Mouse (Mus musculus) MEL (cell line): Measurements from ENCODE around the gene Polr3gl. TPM values are rescaled to one million over a fixed set of nuclear protein-coding genes. Genes with fewer than 3 reads are reported as not detected.

Experiments used
- DNase-seq: peaks from one replicate; pipeline ENCODE4 v3.0.0; 2011; ENCODE audit warnings: low read depth, low spot score
- H3K27ac ChIP-seq: 2 replicates; pipeline ENCODE4 v1.5.1; 2012; ENCODE audit warnings: low read depth, mild to moderate bottlenecking, control low read depth, low read length, moderate library complexity; ENCODE audit not compliant: control insufficient read depth
- H3K27me3 ChIP-seq, 2 experiments: fragments of 150-350 bp in 1 of 2; sonication (generic) in 1 of 2; 2 replicates each; pipeline ENCODE4 v1.6.1; 2012; ENCODE audit warnings: low read length in 2 of 2, mild to moderate bottlenecking in 2 of 2, improper control_type of control experiment in 1 of 2, moderate library complexity in 1 of 2; ENCODE audit not compliant: insufficient read depth in 2 of 2, control insufficient read depth in 1 of 2
- H3K36me3 ChIP-seq, 2 experiments: 2 replicates each; pipeline ENCODE4 v1.6.1; 2012 to 2014; ENCODE audit warnings: low read length in 2 of 2, improper control_type of control experiment in 1 of 2, inconsistent platforms in 1 of 2, mild to moderate bottlenecking in 1 of 2; ENCODE audit not compliant: insufficient read depth in 2 of 2, control insufficient read depth in 1 of 2
- H3K4me1 ChIP-seq, 2 experiments: fragments of 150-350 bp in 1 of 2; sonication (generic) in 1 of 2; 2 replicates each; pipeline ENCODE4 v1.6.1; 2012; ENCODE audit warnings: low read length in 2 of 2, improper control_type of control experiment in 1 of 2, mild to moderate bottlenecking in 1 of 2; ENCODE audit not compliant: insufficient read depth in 2 of 2, control insufficient read depth in 1 of 2
- H3K4me3 ChIP-seq, 2 experiments: fragments of 150-350 bp in 1 of 2; sonication (generic) in 1 of 2; 2 replicates each; pipeline ENCODE4 v1.5.1; 2012; ENCODE audit warnings: low read depth in 2 of 2, low read length in 2 of 2, mild to moderate bottlenecking in 2 of 2, moderate library complexity in 2 of 2, control low read depth in 1 of 2, improper control_type of control experiment in 1 of 2; ENCODE audit not compliant: control insufficient read depth in 1 of 2, insufficient read depth in 1 of 2
- H3K79me2 ChIP-seq: 2 replicates; pipeline ENCODE4 v1.6.1; 2012; ENCODE audit warnings: mild to moderate bottlenecking, low read length, moderate library complexity; ENCODE audit not compliant: control insufficient read depth, poor library complexity, insufficient read depth
- H3K9ac ChIP-seq: 2 replicates; pipeline ENCODE4 v1.6.1; 2012; ENCODE audit warnings: low read depth, mild to moderate bottlenecking, control low read depth, low read length, moderate library complexity; ENCODE audit not compliant: control insufficient read depth, poor library complexity, severe bottlenecking
- H3K9me3 ChIP-seq: fragments of 150-350 bp; sonication (generic); replicated peaks from 2 replicates; pipeline ENCODE4 v1.6.1; 2012; ENCODE audit warnings: mild to moderate bottlenecking, low read length, improper control_type of control experiment, moderate library complexity; ENCODE audit not compliant: insufficient read depth
- BHLHE40 ChIP-seq: IDR thresholded peaks from 2 replicates; pipeline ENCODE4 v1.6.1; 2012; ENCODE audit warnings: low read depth, mild to moderate bottlenecking, inconsistent platforms, low read length, improper control_type of control experiment, borderline replicate concordance
- CHD1 ChIP-seq: IDR thresholded peaks from 2 replicates; pipeline ENCODE4 v1.6.1; 2012; ENCODE audit warnings: low read depth, mild to moderate bottlenecking, inconsistent platforms, low read length, improper control_type of control experiment
- CHD2 ChIP-seq: IDR thresholded peaks from 2 replicates; pipeline ENCODE4 v1.6.1; 2011; ENCODE audit warnings: low read length, improper control_type of control experiment
- CTCF ChIP-seq, 3 experiments: IDR thresholded peaks in 2 of 3; conservative IDR thresholded peaks in 1 of 3; 2 replicates each; pipeline ENCODE4 v1.5.1; 2011 to 2012; ENCODE audit warnings: low read length in 3 of 3, low read depth in 2 of 3, mild to moderate bottlenecking in 2 of 3, improper control_type of control experiment in 1 of 3, inconsistent platforms in 1 of 3, mixed read lengths in 1 of 3, moderate library complexity in 1 of 3; ENCODE audit not compliant: control insufficient read depth in 1 of 3, insufficient read depth in 1 of 3, poor library complexity in 1 of 3, severe bottlenecking in 1 of 3
- E2F4 ChIP-seq: IDR thresholded peaks from 2 replicates; pipeline ENCODE4 v1.6.1; 2011; ENCODE audit warnings: low read depth, low read length, improper control_type of control experiment, borderline replicate concordance
- ETS1 ChIP-seq: IDR thresholded peaks from 2 replicates; pipeline ENCODE4 v1.6.1; 2012; ENCODE audit warnings: low read depth, mild to moderate bottlenecking, inconsistent platforms, low read length, improper control_type of control experiment, moderate library complexity
- GABPA ChIP-seq: IDR thresholded peaks from 2 replicates; pipeline ENCODE4 v1.6.1; 2012; ENCODE audit warnings: low read depth, mild to moderate bottlenecking, inconsistent platforms, low read length, improper control_type of control experiment, moderate library complexity
- GATA1 ChIP-seq: IDR thresholded peaks from 2 replicates; pipeline ENCODE4 v1.6.1; 2011; ENCODE audit warnings: low read depth, low read length, improper control_type of control experiment
- HCFC1 ChIP-seq: IDR thresholded peaks from 2 replicates; pipeline ENCODE4 v1.6.1; 2012; ENCODE audit warnings: low read depth, mild to moderate bottlenecking, inconsistent platforms, low read length, improper control_type of control experiment, moderate library complexity
- JUND ChIP-seq: IDR thresholded peaks from 2 replicates; pipeline ENCODE4 v1.6.1; 2011; ENCODE audit warnings: low read depth, mild to moderate bottlenecking, improper control_type of control experiment, low read length
- KAT2A ChIP-seq: conservative IDR thresholded peaks from 2 replicates; pipeline ENCODE4 v1.6.1; 2012; ENCODE audit warnings: low read depth, low read length, improper control_type of control experiment, inconsistent platforms
- MAFK ChIP-seq: IDR thresholded peaks from 2 replicates; pipeline ENCODE4 v1.6.1; 2011; ENCODE audit warnings: low read depth, mild to moderate bottlenecking, low read length, improper control_type of control experiment, borderline replicate concordance
- MAX ChIP-seq: IDR thresholded peaks from 2 replicates; pipeline ENCODE4 v1.6.1; 2011; ENCODE audit warnings: low read length, improper control_type of control experiment
- MAZ ChIP-seq: IDR thresholded peaks from 2 replicates; pipeline ENCODE4 v1.6.1; 2012; ENCODE audit warnings: low read depth, mild to moderate bottlenecking, inconsistent platforms, low read length, improper control_type of control experiment
- MEF2A ChIP-seq: IDR thresholded peaks from 2 replicates; pipeline ENCODE4 v1.6.1; 2014; ENCODE audit warnings: low read depth, mild to moderate bottlenecking, inconsistent platforms, low read length, improper control_type of control experiment; ENCODE audit not compliant: poor library complexity, insufficient replicate concordance, severe bottlenecking; ENCODE audit errors: extremely low read depth
- MXI1 ChIP-seq: IDR thresholded peaks from 2 replicates; pipeline ENCODE4 v1.6.1; 2011; ENCODE audit warnings: mild to moderate bottlenecking, low read depth, low read length, improper control_type of control experiment
- MYB ChIP-seq: IDR thresholded peaks from 2 replicates; pipeline ENCODE4 v1.6.1; 2011; ENCODE audit warnings: mild to moderate bottlenecking, low read depth, low read length, improper control_type of control experiment
- MYC ChIP-seq: IDR thresholded peaks from 2 replicates; pipeline ENCODE4 v1.6.1; 2011; ENCODE audit warnings: low read depth, mild to moderate bottlenecking, low read length, improper control_type of control experiment, moderate library complexity
- NELFE ChIP-seq: IDR thresholded peaks from 2 replicates; pipeline ENCODE4 v1.6.1; 2011; ENCODE audit warnings: low read depth, low read length, improper control_type of control experiment
- NRF1 ChIP-seq: IDR thresholded peaks from 2 replicates; pipeline ENCODE4 v1.6.1; 2014; ENCODE audit warnings: low read depth, mild to moderate bottlenecking, inconsistent platforms, low read length, improper control_type of control experiment, moderate library complexity; ENCODE audit not compliant: poor library complexity, insufficient read depth, severe bottlenecking
- POLR2A ChIP-seq, 2 experiments: IDR thresholded peaks; 2 replicates each; pipeline ENCODE4 v1.6.1; 2011 to 2012; ENCODE audit warnings: low read length in 2 of 2, mild to moderate bottlenecking in 2 of 2, control low read depth in 1 of 2, improper control_type of control experiment in 1 of 2, low read depth in 1 of 2, moderate library complexity in 1 of 2; ENCODE audit not compliant: control insufficient read depth in 1 of 2, insufficient read depth in 1 of 2, poor library complexity in 1 of 2
- RAD21 ChIP-seq: IDR thresholded peaks from 2 replicates; pipeline ENCODE4 v1.6.1; 2011; ENCODE audit warnings: mild to moderate bottlenecking, low read depth, low read length, improper control_type of control experiment
- RCOR1 ChIP-seq: IDR thresholded peaks from 2 replicates; pipeline ENCODE4 v1.6.1; 2012; ENCODE audit warnings: low read depth, mild to moderate bottlenecking, inconsistent platforms, low read length, improper control_type of control experiment
- SIN3A ChIP-seq: IDR thresholded peaks from 2 replicates; pipeline ENCODE4 v1.6.1; 2012; ENCODE audit warnings: low read length, improper control_type of control experiment, inconsistent platforms
- TAL1 ChIP-seq: IDR thresholded peaks from 2 replicates; pipeline ENCODE4 v1.6.1; 2012; ENCODE audit warnings: mild to moderate bottlenecking, inconsistent platforms, low read length, moderate library complexity, mixed read lengths
- TBP ChIP-seq: IDR thresholded peaks from 2 replicates; pipeline ENCODE4 v1.8.0; 2011; ENCODE audit warnings: low read depth, low read length, improper control_type of control experiment
- TCF12 ChIP-seq: IDR thresholded peaks from 2 replicates; pipeline ENCODE4 v1.6.1; 2014; ENCODE audit warnings: low read depth, mild to moderate bottlenecking, inconsistent platforms, low read length, improper control_type of control experiment, moderate library complexity
- UBTF ChIP-seq: IDR thresholded peaks from 2 replicates; pipeline ENCODE4 v1.6.1; 2012; ENCODE audit warnings: low read depth, mild to moderate bottlenecking, inconsistent platforms, low read length, improper control_type of control experiment, moderate library complexity, borderline replicate concordance; ENCODE audit not compliant: insufficient read depth
- USF2 ChIP-seq, 2 experiments: IDR thresholded peaks; 2 replicates each; pipeline ENCODE4 v1.6.1; 2011 to 2012; ENCODE audit warnings: improper control_type of control experiment in 2 of 2, low read length in 2 of 2, borderline replicate concordance in 1 of 2, inconsistent platforms in 1 of 2, low read depth in 1 of 2, mild to moderate bottlenecking in 1 of 2; ENCODE audit not compliant: insufficient read depth in 1 of 2
- ZC3H11A ChIP-seq: IDR thresholded peaks from 2 replicates; pipeline ENCODE4 v1.6.1; 2012; ENCODE audit warnings: low read depth, mild to moderate bottlenecking, inconsistent platforms, low read length, improper control_type of control experiment
- ZNF384 ChIP-seq: IDR thresholded peaks from 2 replicates; pipeline ENCODE4 v1.6.1; 2012; ENCODE audit warnings: low read depth, mild to moderate bottlenecking, inconsistent platforms, low read length, improper control_type of control experiment
- polyA plus RNA-seq, 2 experiments: library from polyadenylated mRNA; stranded (reverse) in 1 of 2; unstranded in 1 of 2; fragments of >175 nt in 1 of 2; fragments of >200 nt in 1 of 2; gene quantifications; 2 replicates each; pipeline versions ENCODE4 v1.2.1 to v1.2.4; 2012; ENCODE audit warnings: low replicate concordance in 2 of 2, low read depth in 1 of 2; ENCODE audit not compliant: insufficient read length in 2 of 2, insufficient read depth in 1 of 2, missing spikeins in 1 of 2
- total RNA-seq: library from RNA; depleted of rRNA; stranded (reverse); fragments of 300-350 nt; gene quantifications from 2 replicates; pipeline ENCODE4 v1.2.3, GENCODE M21; 2012

Polr3gl gene
- total and polyA plus RNA-seq, 3 experiments: 31.1 to 39.8 TPM; not detected in 1

GRCm38 (mm10) chr3:96635906-96636305 lies 41.9 kb upstream of the Polr3gl start (continued):
- TF ChIP-seq KAT2A (no peak), MYC (no peak), TAL1 (no peak), CTCF (IDR thresholded peaks at IDR 0.05 in 2 of 3, conservative IDR thresholded peaks at IDR 0.05 in 1 of 3; ENCODE audit: control insufficient read depth in 1 of 3, insufficient read depth in 1 of 3, low read depth in 2 of 3, low read length in 3 of 3, poor library complexity in 1 of 3, severe bottlenecking in 1 of 3) (no peak), TBP (no peak), NRF1 (no peak), GABPA (no peak)

DNA sequence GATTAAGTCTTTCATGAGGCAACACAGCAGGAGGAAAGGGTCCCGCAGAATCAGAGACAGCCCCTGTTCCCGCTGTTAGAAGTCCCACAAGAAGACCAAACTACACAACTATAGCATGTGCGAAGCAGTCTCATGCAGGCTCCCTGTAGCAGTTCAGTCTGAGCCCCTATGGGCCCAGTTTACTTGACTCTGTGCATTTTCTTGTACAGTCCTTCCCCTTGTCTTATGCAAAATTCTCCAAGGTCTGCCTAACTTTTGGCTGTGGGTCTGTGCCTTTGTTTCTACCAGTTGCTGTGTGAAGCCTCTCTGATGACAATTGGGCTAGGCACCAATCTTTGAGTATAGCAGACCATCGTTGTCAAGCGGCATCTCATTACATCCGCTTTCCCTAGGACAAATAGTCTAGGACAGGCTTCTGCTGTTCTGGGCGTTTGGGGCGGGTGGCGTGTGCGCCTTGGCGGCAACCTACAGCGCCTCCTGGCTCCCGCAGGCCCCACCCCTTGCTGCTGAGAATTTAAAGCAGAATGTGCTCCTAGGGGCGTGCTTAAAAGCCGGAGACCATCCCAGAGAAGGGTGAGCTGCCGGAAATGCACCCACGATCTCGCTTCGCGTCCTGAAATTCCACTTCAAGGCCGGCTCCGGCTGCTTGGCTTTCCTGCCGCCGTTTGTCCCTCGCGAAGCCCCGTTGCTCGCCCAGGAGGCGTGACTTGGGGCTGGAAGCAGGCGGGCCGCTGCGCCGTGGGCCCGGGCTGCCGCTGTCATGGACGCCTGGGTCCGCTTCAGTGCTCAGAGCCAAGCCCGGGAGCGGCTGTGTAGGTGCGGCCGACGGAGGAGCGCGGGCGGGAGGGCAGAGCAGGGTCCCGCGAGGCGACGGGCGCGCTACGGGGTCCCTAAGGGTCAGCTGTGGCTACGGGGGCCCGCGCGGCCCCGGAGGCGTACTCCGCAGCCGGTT lies 41.2 kb upstream of the Polr3gl start, which contains the start of the genes Pex11b and Gm42957:
Pex11b (plus strand) TSS at position 449 of the 952 bp plus-strand sequence.
Gm42957 (plus strand) TSS at position 547 of the 952 bp plus-strand sequence.
- H3K4me1 ChIP-seq: peaks cover 7 to 23% of the 10 kb centered on the region in 2 experiments
- H3K79me2 ChIP-seq: peaks cover 24% of the 10 kb centered on the region
- peaks cover 18 to 36% of the 10 kb centered on the region in 2 experiments for H3K36me3 ChIP-seq
- no peaks in the 10 kb centered on the region for H3K9me3 ChIP-seq
- DNase-seq: peak; percentile 99
- peak within 1 kb of the TSS; percentile 80 for H3K27ac ChIP-seq
- peak within 1 kb of the TSS; percentile 87 for H3K9ac ChIP-seq
- no peaks in the 10 kb centered on the region for H3K27me3 ChIP-seq
- H3K4me3 ChIP-seq: peak within 1 kb of the TSS; percentile 73 to 89
- TF ChIP-seq KAT2A: peak; percentile 63; the same call in 1 of the 2 replicates
- peak; percentile 23; the same call in 1 of the 2 replicates for TF ChIP-seq ZC3H11A
- no peak for TF ChIP-seq MAFK
- TF ChIP-seq NRF1: 0 out of 2 replicates have a peak, but pooled peaks have one; percentile 22
- peak; percentile 97 for TF ChIP-seq MXI1
- TF ChIP-seq JUND: no peak
- TF ChIP-seq POLR2A (IDR thresholded peaks at IDR 0.05; ENCODE audit: control insufficient read depth in 1 of 2, insufficient read depth in 1 of 2, low read depth in 1 of 2, low read length in 2 of 2, poor library complexity in 1 of 2): peak; percentile 89 to 95
- TF ChIP-seq MYB: no peak
- TF ChIP-seq ZNF384: no peak
- TF ChIP-seq USF2 (IDR thresholded peaks at IDR 0.05; ENCODE audit: borderline replicate concordance in 1 of 2, insufficient read depth in 1 of 2, low read depth in 1 of 2, low read length in 2 of 2): no peak
- peak; percentile 98; the same call in 1 of the 2 replicates for TF ChIP-seq UBTF
- TF ChIP-seq CHD1: no peak; the same call in 1 of the 2 replicates
- TF ChIP-seq MAX: peak; percentile 92
- TF ChIP-seq MYC: peak; percentile 83
- peak; percentile 88 for TF ChIP-seq NELFE
- TF ChIP-seq ETS1: peak; percentile 58; the same call in 1 of the 2 replicates
- no peak for TF ChIP-seq RAD21
- TF ChIP-seq TAL1: no peak
- TF ChIP-seq GABPA: 0 out of 2 replicates have a peak, but pooled peaks have one; percentile 39
- peak; percentile 88 for TF ChIP-seq HCFC1
- no peak for TF ChIP-seq GATA1
- 0 out of 2 replicates have a peak, but pooled peaks have one; percentile 15 for TF ChIP-seq MEF2A
- TF ChIP-seq SIN3A: peak; percentile 98
- peak; percentile 76 for TF ChIP-seq TCF12
- no peak for TF ChIP-seq RCOR1
- TF ChIP-seq E2F4: peak; percentile 94
- TF ChIP-seq BHLHE40: no peak
- no peak for TF ChIP-seq CHD2
- TF ChIP-seq MAZ: peak; percentile 80; the same call in 1 of the 2 replicates
